Mouse (Mus musculus) cortical plate, adult 2 months (tissue): ENCODE data around the gene Tbc1d9b.

Experiments
- CTCF ChIP-seq: fragments of 200-500 bp; IDR thresholded peaks from 2 replicates; pipeline ENCODE4 v1.5.1; 2011; ENCODE audit warnings: mild to moderate bottlenecking, control low read depth, low read length; ENCODE audit not compliant: insufficient read depth; ENCODE audit errors: extremely low read depth
- POLR2A ChIP-seq: fragments of 200-500 bp; IDR thresholded peaks from 2 replicates; pipeline ENCODE4 v1.6.1; 2011; ENCODE audit warnings: mild to moderate bottlenecking, low read length, control low read depth; ENCODE audit not compliant: insufficient read depth; ENCODE audit errors: extremely low read depth

- TF ChIP-seq CTCF = no peak
- TF ChIP-seq POLR2A = no peak
These were observed 62.9 kb downstream of the Tbc1d9b start for GRCm38 (mm10) chr11:50194070-50194469.
